Mouse (Mus musculus): Measurements from ENCODE around the gene Iqcm.

GRCm38 (mm10) chr8:75949166-75949565, 500.7 kb downstream of the Iqcm start:
- TF ChIP-seq CTCF (IDR thresholded peaks at IDR 0.05; ENCODE audit: insufficient read depth, low read depth, low read length) (no peak), POLR2A (IDR thresholded peaks at IDR 0.05; ENCODE audit: insufficient read depth, low read depth, low read length) (no peak)
